Mouse (Mus musculus): ENCODE measurements around the gene Slc30a3.
A peak's percentile ranks its signal among the peaks of the same experiment; 100 is the strongest.
"Not testable (repeated sequence)": the region's sequence is repeated elsewhere in the genome, so short reads cannot be mapped to it uniquely, and the experiment has no call there.

Slc30a3 gene

DNA sequence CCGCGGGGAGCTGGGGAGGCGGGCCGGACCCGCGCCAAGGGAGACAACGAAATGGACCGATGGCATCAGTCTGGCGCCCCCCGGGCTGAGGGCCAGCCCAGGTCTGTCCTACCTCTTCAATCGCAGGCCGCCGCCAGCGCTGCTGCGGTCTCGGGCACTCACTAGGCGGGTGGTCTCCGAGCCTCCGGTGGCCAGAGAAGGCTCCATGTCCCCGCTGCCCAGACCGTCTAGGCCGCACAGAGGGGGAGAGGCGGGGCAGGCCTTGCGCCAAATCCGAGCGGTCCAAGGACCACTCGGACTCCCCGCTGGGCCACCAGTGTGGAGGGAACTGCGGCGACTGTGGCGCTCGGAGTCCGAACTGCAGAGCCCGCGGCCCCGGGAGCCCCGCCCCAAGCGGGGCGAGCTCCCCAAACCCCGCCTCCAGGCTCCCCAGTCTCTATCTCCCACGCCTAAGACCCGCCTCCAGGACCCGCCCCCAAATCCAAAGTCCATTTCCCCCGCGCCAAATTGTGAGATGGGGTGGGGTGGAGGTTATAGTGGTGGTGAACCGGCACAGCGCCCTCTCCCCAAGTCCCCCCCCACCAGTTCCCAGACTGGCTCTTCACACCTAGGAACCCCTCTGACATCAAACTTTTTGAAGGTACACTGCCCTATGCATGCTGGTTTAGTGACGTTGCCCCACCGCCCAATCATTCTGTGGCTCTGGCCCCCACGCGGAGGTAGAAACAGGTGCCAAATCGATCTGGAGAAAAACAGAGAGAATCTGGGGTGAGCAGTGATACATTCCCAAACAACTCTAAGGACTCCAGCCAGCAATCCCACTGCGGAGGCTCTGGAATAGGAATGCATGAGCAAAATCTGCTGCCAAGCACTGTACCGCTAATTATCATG is 14.6 kb downstream of the Slc30a3 start:
- DNase-seq: peak in 1 of 2 experiments; percentile 38

DNA sequence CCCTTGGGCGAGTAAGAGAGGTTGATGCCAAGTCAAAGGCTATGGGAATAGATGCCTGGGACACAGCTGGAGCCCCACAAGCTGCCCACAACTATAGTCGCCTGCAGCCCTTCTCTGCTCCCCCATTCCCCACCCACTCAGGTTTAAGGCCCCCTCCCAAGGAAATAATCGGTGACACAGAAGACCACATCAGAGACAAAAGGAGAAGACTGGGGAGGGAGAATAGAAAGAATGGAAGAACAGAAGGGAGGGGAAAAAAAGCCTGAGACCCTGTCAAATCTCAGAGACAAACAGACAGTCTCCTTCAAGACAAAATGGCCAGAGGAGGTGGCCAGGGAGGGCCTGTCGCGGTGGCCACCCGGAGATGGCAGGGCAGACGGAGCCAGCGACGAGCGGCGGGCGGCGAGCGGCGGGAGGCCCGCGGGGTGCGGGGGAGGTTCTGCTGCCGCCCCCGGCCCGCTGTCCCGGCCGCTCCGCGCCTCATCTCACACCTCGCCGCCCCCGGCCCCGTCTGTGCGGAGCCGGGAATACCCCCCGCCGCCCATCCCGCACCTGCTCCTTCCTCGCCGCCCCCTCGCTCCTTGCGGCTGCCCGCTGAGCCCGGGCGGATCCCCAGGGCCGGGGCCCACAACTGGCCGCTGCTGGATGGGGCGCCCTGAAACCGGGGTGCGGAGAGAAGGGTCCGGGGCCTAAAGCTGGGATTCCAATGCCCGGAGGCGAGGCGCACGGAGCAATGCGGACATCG is 15.6 kb downstream of the Slc30a3 start:
- DNase-seq: no peak

DNA sequence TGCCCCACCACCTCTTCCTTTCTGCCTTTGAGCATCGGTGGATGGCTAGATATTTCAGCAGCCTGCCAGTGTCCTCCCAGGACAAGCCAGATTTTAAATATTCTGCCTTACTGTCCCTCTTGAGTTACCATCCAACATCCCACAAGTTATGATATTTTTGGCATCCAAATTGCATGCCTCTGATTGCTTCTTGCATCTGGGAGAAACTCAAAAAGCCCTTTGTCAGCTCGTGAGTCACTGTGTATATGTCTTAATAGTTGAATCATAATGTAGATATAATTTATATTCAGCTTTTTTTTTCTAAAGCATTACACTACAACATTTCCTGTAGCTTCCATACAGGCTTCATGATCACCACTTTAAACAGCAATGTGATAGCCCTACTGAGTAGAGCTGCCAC is 20.9 kb downstream of the Slc30a3 start:
- no peak for DNase-seq

DNA sequence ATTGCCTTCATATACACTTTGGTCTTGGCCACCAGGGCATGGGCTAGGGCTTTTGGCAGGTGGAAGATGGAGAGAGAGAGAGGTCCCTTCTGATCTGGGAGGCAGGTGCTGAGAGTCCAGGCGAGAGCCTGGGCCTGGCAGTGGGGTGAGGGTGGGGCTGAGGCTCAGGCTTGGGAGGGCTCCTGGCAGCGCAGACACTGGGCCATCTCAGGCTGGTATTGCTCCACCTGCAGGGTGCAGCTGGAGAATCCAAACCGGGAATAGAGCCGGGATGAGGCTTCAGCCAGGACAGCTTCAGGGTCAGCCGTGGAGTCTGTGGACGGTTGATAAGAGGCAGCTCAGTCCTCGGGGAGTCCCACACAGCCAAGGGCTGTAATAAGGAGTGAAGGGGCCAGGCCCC is 21.4 kb downstream of the Slc30a3 start:
- DNase-seq: no peak

DNA sequence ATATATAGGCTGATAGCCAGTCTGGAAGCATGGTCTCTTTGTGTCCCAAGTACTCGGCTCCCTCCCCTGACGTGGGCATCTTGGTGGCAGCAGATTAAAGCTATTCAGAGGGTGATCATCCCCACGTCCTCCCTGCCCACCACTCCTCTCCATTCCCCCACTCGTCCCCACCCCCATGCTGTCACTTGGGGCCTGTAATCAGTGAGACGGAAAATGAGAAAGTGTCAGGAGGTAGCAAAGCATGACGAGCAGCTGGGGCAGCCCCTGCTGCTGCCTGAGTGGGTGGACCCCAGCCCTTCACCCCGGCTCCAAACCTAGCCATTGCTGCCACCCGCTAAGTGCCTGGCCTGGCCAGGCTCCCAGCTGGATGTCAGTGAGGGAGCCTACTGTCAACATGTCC is 24.1 kb downstream of the Slc30a3 start:
- DNase-seq: no peak

DNA sequence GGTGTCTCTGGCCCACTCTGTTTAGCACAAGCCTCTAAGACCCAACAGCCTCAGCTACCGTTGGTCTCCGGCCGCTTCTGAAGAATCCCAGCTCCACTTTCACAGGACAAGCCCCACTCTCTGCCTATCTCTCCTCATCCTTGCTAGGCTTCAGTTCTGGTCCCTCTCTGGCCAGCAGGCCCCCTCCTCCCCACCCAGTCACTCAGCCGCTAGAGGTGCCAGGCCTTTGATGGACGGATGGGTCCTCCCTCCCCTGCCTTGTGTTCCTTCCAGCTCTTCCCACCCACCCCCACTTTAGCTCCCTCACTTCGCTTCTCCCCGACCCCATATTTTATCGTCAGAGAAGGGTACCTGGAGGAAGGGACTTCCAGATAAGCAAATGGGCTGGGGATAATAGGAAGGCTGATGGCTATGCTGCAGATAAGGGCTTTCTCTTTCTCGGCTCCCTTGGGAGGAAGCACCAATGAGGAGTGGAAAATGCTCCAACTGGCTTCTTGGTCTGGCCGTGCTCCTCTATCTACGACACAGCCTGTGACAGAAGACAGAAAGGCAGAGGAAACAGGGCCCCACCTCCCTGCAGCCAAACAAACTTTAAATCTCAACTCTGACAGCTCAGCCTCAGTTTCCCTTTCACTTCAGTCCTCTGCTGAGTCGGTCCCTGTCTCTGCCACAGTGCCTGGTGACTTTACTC is 25.0 kb downstream of the Slc30a3 start:
- no peak for DNase-seq

DNA sequence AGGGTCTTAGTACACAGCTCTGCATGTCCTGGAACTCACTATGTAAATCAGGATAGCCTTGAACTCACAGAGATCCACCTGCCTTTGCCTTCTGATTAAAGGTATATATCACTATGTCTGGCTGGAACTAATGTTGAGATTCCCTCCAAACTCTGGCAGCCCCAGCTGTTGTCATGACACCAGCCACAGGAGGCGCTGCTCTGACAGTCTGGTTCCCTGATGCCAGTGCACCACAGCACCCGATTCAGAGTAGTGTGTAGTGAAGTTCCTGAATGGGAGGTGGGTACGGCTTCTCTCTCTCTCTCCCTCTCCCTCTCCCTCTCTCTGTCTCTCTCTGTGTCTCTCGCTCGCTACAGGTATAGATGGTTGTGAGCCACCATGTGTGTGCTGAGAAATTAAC is 25.7 kb downstream of the Slc30a3 start:
- peak in 1 of 2 experiments; percentile 64 for DNase-seq

DNA sequence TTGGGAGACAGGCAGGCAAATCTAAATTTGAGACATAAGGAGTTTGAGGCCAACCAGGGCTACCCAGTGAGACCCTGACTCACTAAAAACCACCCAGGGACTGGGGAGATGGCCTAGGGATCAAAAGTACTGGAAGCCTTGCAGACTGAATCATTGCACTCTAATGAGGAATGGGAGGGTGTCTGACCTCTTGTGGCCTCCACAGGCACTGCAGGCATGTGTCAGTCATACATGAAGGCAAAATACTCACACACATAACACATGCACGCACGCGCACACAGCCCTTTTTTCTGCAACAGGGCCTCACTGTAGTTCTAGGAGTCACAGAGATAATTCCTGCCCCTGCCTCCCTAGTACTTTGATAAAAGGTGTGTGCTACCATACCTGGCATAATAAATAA is 26.7 kb downstream of the Slc30a3 start:
- peak in 1 of 2 experiments; percentile 65 for DNase-seq

DNA sequence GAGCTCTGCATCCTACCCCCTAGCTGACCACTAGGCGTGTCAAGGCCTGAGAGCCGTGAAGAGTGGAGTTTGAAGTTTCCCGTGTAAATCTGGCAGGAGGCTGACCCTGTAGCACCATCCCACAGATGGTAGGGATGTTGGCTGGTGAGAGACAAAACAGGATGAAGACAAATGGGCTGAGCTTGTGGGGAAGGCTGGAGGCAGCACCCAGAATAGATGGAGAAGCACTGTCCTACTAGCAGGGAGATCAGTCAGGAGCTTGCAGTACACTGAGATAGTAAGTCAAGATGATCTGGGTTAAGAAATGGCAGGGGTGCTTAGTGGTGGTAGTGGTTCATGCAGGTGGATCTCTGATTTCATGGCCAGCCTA is 27.3 kb downstream of the Slc30a3 start:
- no peak for DNase-seq

DNA sequence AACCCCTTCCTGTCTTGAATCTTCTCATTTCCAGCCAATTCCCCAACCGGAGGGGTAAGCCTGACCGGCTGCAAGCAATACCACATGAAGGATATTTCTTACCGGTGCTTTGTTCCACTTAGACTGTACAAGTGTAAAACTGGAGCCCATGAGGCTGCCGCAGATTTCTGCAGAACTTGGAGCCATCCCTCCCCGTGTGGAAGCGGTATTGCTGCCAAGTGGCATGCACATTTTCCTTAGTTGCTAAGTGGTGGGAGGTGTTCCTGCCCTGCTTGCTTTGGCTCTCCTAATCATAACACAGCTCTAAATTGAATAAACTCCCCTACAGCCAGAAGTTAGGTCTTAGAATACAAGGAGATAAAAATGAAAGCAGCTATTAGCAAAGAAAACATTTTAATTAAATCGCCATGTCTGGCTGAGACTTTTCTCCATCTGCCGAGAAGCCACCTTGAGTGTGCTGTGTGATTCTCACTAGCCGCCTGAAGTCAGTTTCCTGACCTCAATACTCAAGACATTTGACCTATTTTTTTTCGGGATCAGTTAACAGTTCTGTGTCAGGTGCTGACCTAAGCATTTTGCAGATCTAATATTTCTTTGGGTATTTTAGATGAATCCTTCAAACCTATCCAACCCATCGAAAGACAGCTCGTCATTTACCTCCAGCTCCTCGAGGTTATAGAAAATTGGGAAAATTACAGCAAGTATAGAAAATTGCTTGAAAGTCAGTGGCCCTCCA is 27.8 kb downstream of the Slc30a3 start:
- DNase-seq: peak in 1 of 2 experiments; percentile 40

DNA sequence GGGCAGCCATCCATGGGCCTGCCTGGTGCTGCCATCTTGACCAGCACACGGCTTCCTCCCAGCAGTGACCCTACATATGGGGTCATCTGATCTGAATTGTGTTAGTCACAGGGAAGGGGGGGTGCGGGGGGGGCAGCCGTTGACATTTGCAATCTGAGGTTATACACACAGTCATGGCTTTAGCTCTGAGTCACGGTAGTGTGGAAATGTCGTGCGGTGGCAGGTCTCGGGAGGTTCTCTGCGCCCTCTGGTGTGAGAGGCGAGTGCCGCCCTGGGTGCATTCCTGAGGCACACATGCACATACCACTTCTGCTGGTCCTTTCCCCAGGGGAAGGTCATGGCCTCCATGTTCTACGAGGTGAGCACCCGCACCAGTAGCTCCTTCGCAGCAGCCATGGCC is 31.7 kb downstream of the Slc30a3 start:
- DNase-seq: no peak

DNA sequence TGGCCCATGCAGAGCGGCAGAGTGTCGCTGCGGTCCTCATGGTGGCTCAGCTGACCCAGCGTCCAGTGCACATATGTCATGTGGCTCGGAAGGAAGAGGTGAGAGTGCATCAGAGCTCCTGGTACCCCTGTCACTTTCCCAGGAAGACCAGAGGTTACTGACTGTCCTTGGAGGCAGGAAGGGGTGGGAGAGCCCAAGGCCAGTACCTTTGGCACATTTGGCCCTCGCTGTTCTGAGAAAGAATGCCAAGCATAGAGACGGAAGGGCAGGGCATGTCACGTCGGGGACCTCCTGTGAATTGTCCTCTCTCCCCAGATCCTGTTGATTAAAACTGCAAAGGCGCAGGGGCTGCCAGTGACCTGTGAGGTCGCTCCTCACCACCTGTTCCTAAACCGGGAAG is 34.9 kb downstream of the Slc30a3 start:
- no peak for DNase-seq

DNA sequence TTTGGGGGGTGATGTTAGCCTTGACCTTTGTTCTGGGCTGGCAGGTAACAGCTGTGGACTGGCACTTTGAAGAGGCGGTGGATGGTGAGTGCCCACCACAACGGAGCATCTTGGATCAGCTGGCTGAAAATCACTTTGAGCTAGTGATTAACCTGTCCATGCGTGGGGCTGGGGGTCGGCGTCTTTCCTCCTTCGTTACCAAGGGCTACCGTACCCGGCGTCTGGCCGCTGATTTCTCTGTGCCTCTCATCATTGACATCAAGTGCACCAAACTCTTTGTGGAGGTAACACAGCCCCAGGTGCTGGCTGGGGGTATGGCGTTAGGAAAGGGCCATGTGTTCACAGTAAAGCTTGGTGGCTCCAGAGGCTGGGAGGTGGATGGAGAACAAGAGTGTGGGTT is 36.2 kb downstream of the Slc30a3 start:
- no peak for DNase-seq

DNA sequence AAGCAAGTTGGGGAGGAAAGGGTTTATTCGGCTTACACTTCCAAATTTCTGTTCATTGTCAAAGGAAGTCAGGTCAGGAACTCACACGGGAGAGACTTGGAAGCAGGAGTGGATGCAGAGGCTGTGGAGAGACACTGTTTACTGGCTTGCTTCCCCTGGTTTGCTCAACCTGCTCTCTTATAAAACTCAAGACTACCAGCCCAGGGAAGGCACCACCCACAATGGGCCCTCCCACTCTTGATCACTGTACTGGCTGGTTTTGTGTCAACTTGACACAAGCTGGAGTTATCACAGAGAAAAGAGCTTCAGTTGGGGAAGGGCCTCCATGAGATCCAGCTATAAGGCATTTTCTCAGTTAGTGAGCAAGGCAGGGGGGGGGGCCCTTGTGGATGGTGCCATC is 37.0 kb downstream of the Slc30a3 start:
- no peak for DNase-seq

DNA sequence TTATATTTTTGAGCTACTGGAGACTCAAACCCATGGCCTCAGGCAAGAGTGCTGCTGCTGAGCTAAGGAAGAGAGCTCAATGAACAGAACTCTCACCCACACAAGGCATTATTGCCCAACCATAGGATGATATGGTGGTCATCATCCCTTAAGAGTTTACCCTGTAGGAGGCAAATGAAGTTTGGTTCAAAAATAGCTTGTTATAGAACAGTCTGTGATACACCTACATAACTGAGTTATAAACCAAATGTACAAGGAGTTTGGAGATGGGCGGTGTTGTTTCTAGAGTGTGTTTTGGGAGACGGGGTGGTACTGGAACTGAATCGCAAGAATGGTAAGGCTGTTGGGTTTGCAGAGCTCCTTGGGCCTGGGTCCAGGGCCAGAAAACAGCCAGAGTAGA is 38.2 kb downstream of the Slc30a3 start:
- DNase-seq: no peak

DNA sequence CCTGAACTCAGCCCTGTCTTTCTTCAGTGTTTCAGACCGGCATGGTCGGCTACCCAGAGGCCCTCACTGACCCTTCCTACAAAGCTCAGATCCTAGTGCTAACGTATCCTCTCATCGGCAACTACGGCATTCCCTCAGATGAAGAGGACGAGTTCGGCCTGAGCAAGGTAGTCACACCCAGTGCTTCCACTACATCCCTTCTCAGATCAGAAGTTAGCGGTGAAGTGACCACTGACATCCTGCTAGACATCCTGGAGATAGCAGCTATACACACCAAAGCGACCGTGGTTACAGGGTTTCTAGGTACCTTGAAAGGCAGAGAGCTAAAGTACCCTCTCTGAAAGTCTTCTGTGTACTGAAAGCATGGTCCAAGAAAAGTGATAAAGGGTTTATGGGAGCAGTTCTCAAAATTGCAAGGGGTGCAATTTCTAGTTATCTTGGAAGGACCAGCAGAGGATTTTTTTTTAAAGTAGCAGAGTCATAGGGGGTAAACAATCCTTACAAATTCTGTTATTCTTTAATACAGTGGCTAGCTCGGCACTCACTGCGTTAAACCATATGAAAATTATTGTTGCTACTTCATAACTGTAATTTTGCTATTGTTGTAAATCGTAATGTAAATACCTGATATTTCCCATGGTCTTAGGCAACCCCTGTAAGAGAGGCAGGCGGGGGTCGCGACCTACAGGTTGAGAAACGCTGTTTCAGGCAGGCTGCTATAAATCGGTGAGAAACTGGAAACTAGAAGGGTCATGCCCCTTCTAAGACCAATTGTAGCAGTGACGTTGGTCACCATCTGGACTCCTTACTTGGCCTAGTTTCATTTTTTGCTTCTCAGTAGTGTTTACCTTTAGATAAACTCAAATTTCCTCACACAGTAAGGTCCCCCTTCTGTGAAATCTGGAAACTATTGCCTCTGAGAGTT is 52.6 kb downstream of the Slc30a3 start:
- no peak for DNase-seq

DNA sequence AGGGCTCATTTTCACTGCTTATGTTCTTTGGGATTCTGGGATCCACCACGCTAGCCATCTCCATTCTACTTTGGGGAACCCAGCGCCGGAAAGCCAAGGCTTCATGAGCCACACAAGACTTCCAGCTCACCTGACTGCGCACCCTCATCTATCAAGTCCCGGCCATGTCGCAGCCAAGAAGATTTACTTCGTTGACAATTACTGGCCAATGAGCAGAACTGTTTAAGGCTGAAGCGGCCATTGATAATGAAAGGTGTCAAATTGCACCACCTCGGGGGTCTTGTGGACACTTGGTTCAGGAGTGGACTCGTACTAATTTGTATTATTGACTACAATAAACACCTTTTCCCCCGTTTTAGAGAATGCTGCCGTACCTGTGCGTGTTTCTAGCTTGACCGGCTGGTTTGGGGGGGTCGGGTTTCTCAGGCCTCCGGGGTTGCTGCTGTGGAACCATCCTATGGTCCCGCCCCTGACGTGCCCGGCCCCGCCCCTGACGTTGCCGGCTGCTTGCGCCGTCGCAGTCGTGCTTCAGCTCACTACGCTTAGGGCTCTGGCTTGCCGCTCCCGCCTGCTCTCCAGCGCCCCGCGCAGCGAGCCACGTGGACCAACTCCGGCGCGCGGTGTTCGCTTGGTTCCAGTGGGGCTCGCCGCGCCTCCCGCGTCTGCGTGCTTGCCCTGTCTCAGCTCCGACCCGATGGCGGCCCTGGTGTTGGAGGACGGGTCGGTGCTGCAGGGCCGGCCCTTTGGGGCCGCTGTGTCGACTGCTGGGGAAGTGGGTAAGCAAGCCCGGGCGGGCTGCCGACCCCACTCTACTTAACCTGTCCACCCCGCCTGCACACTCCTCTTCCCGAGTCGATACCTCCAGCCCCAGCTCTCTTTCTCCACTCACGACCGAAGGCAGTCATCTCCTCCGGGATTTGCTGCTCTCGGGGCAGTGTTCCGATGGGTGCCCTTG is 53.5 kb downstream of the Slc30a3 start, which contains the start of gene Cad:
Gene Cad (plus strand): TSS at position 520 of the 955 bp plus-strand sequence.
- DNase-seq: peak; percentile 95 to 98

DNA sequence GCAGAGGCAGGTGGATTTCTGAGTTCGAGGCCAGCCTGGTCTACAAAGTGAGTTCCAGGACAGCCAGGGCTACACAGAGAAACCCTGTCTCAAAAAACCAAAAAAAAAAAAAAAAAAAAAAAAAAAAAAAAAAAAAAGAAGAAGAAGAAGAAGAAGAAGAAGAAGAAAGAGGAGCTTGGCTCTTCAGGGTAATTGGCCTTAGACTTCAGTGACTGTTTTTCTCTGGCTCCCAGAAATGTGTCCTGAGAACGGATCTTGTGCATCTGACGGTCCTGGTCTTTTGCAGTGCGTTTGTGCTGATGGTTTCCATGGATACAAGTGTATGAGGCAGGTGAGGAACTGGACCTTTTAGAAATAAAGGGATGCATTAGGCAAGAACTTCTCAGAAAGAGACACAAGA is 54.3 kb downstream of the Slc30a3 start:
- not testable (repeated sequence) for DNase-seq

DNA sequence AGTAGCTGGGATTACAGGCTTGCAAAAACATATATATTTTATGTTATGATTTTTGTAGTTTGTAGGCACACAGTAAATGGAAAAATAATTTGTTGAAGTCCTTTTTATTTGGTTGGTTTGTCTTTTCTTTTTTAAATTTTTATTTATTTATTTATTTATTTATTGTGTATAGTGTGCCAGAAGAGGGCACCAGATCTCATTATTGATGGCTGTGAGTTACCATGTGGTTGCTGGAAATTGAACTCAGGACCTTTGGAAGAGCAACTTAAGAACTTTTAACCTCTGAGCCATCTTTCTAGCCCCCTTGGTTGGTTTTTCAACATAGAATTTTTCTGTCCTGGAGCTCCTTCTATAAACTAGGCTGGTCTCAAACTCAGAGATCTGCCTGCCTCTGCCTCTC is 57.6 kb downstream of the Slc30a3 start:
- DNase-seq: no peak
